17 mouse cellular contexts compared by ENCODE assay signal in the genomic region with DNA sequence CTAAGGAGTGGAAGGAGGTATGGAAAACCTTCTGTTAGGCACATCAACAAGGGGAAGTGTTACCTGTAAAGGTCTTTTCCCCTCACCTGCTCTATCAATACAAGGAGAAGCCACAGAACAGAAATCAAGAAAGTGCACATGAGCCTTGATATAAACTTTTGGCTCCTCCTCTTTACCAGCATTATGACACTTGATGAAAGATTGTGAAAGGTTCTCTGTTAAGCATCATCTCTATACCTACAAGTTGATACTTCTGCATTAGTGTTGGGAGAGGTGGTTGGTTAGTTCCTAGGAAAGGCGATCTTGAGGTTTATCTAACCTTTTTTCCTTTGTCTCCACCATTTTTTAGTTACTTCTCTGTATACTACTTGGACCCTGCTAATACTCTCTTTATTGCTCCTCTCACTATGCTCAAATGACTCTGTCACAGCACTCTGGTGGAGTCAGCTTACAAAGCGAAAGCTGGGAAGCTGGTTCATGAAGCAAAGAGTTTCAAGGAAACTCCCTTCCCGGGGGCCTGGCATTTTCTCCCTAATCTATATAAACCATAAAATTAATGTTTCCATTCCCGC. TPM values are rescaled to one million over a fixed set of nuclear protein-coding genes. Genes with fewer than 3 reads are reported as not detected.
DNase-seq lines count a peak whose midpoint lies in the region; ATAC-seq and TF ChIP-seq lines count a peak whose summit lies in the region.
"Not testable (repeated sequence)": the region's sequence is repeated elsewhere in the genome, so short reads cannot be mapped to it uniquely, and the experiment has no call there.
"Had no signal": no experiment of that assay in that cellular context is flagged by ENCODE, and none has a peak within 500 bp of the region (broad histone marks: within the 10 kb centered on the region; RNA-seq: fewer than 3 reads in every experiment).

No protein-coding gene starts in this region.

- no CpG with 5 or more reads among the region's 4 CpGs for WGBS in heart, embryonic 15.5 days
- WGBS in intestine, embryonic 14.5 days, result no CpG with 5 or more reads among the region's 4 CpGs
- WGBS in kidney, postnatal 0 days, result no CpG with 5 or more reads among the region's 4 CpGs
- no CpG with 5 or more reads among the region's 4 CpGs for WGBS in lung, embryonic 14.5 days
- no CpG with 5 or more reads among the region's 4 CpGs for WGBS in midbrain, postnatal 0 days
- no CpG with 5 or more reads among the region's 4 CpGs for WGBS in stomach, embryonic 15.5 days

- H3K4me2 ChIP-seq in heart, embryonic 15.5 days; intestine, embryonic 14.5 days (ENCODE audit: low read length); kidney, postnatal 0 days (ENCODE audit: low read length); lung, embryonic 14.5 days; midbrain, postnatal 0 days (ENCODE audit: low read depth, low read length, poor library complexity, severe bottlenecking); stomach, embryonic 15.5 days: not testable (repeated sequence)

- not testable (repeated sequence) for H3K4me3 ChIP-seq in heart, embryonic 15.5 days; intestine, embryonic 14.5 days (ENCODE audit: low read depth, low read length); kidney, postnatal 0 days (replicated peaks; ENCODE audit: low read depth, low read length); lung, embryonic 14.5 days (ENCODE audit: low read depth, low read length); midbrain, postnatal 0 days (ENCODE audit: low read depth, low read length); stomach, embryonic 15.5 days (replicated peaks)

- H3K27me3 ChIP-seq in heart, embryonic 15.5 days; intestine, embryonic 14.5 days (replicated peaks; ENCODE audit: control insufficient read depth, insufficient read depth, low read length); kidney, postnatal 0 days (ENCODE audit: insufficient read depth, low read length); lung, embryonic 14.5 days (ENCODE audit: insufficient read depth, low read length); midbrain, postnatal 0 days (ENCODE audit: insufficient read depth, low read length); stomach, embryonic 15.5 days (replicated peaks): not testable (repeated sequence)

- not testable (repeated sequence) for H3K4me1 ChIP-seq in heart, embryonic 15.5 days (replicated peaks); intestine, embryonic 14.5 days (replicated peaks; ENCODE audit: control insufficient read depth, insufficient read depth, low read length); kidney, postnatal 0 days (replicated peaks; ENCODE audit: insufficient read depth, low read length); lung, embryonic 14.5 days (ENCODE audit: insufficient read depth); midbrain, postnatal 0 days (ENCODE audit: insufficient read depth, low read length); stomach, embryonic 15.5 days

- H3K27ac ChIP-seq in heart, embryonic 15.5 days; intestine, embryonic 14.5 days (ENCODE audit: low read depth); kidney, postnatal 0 days; lung, embryonic 14.5 days (ENCODE audit: low read depth); midbrain, postnatal 0 days (ENCODE audit: low read depth, low read length); stomach, embryonic 15.5 days: not testable (repeated sequence)

- not testable (repeated sequence) for H3K9ac ChIP-seq in heart, embryonic 15.5 days; intestine, embryonic 14.5 days (ENCODE audit: low read length); kidney, postnatal 0 days (ENCODE audit: low read depth, low read length); lung, embryonic 14.5 days; midbrain, postnatal 0 days (replicated peaks; ENCODE audit: low read length, poor library complexity, severe bottlenecking); stomach, embryonic 15.5 days

- not testable (repeated sequence) for H3K36me3 ChIP-seq in heart, embryonic 15.5 days; intestine, embryonic 14.5 days (ENCODE audit: control insufficient read depth, insufficient read depth, low read length); kidney, postnatal 0 days (ENCODE audit: insufficient read depth, low read length); lung, embryonic 14.5 days (ENCODE audit: insufficient read depth); midbrain, postnatal 0 days (ENCODE audit: insufficient read depth, low read length); stomach, embryonic 15.5 days

- not testable (repeated sequence) for DNase-seq in intestine, embryonic 14.5 days (ENCODE audit: low spot score); kidney, postnatal 0 days (ENCODE audit: low spot score); lung, embryonic 14.5 days; midbrain, postnatal 0 days (ENCODE audit: low spot score)

- peak; percentile 7; the same call in 1 of the 2 replicates for ATAC-seq in erythroblast, adult 5-6 weeks (replicated peaks; ENCODE audit: low FRiP score, poor library complexity, severe bottlenecking)
- peak; percentile 31; the same call in 1 of the 2 replicates for ATAC-seq in heart, embryonic 15.5 days (replicated peaks; ENCODE audit: insufficient number of reproducible peaks, insufficient read depth, low FRiP score, low read depth)
- peak; percentile 61 for ATAC-seq in intestine, embryonic 14.5 days (replicated peaks; ENCODE audit: low FRiP score, low TSS enrichment, low read depth)
- peak; percentile 47; the same call in 1 of the 2 replicates for ATAC-seq in kidney, postnatal 0 days (replicated peaks; ENCODE audit: low FRiP score, low read depth)
- peak; percentile 24; the same call in 1 of the 2 replicates for ATAC-seq in lung, embryonic 14.5 days (ENCODE audit: insufficient read depth)
- ATAC-seq in midbrain, postnatal 0 days (ENCODE audit: low FRiP score), result 0 out of 2 replicates have a peak, but pooled peaks have one; percentile 28
- ATAC-seq in stomach, embryonic 15.5 days (ENCODE audit: insufficient read depth, low FRiP score, low read depth), result peak; percentile 58

- H3K9me3 ChIP-seq in heart, embryonic 15.5 days (replicated peaks); intestine, embryonic 14.5 days (ENCODE audit: control insufficient read depth, low read length); kidney, postnatal 0 days (replicated peaks; ENCODE audit: low read length); lung, embryonic 14.5 days (ENCODE audit: low read depth, low read length); midbrain, postnatal 0 days (ENCODE audit: low read length); stomach, embryonic 15.5 days: not testable (repeated sequence)

- TF ChIP-seq CTCF in kidney, postnatal 0 days (IDR thresholded peaks at IDR 0.05; ENCODE audit: low read depth); lung, embryonic 14.5 days (IDR thresholded peaks at IDR 0.05; ENCODE audit: low read depth); midbrain, postnatal 0 days (IDR thresholded peaks at IDR 0.05): not testable (repeated sequence)

RNA-seq across cellular contexts. Expression of gene Sprr2a3, which starts 13.7 kb away (rescaled TPM):
- not detected in 2 replicates for total RNA-seq in erythroblast, adult 5-6 weeks (2015; ENCODE audit: low replicate concordance)
- not detected in 2 replicates for total RNA-seq in erythroblast, adult 5-6 weeks (2017; ENCODE audit: low replicate concordance)
- 0.64 and 2.6 TPM in 2 replicates for polyA plus RNA-seq in heart, embryonic 15.5 days (2015; fragmentation: Nextera tagmentation; extraction: Ambion mirVana)
- 3.8 and 6.4 TPM in 2 replicates for polyA plus RNA-seq in intestine, embryonic 14.5 days (2014; fragmentation: Nextera tagmentation; extraction: Ambion mirVana)
- polyA plus RNA-seq in kidney, postnatal 0 days (2015; fragmentation: Nextera tagmentation; extraction: Ambion mirVana), result 1.2 and 6.0 TPM in 2 replicates
- polyA plus RNA-seq in lung, embryonic 14.5 days (2014; fragmentation: Nextera tagmentation; extraction: Ambion mirVana), result not detected in 2 replicates
- total RNA-seq in midbrain, postnatal 0 days (2014; rRNA removed), result not detected in 2 replicates
- polyA plus RNA-seq in midbrain, postnatal 0 days (2015; fragmentation: Nextera tagmentation; extraction: Ambion mirVana), result not detected in 2 replicates
- 44.5 and 82.4 TPM in 2 replicates for polyA plus RNA-seq in stomach, embryonic 15.5 days (2015; fragmentation: Nextera tagmentation; extraction: Ambion mirVana)
- total RNA-seq: adrenal gland, postnatal 25 days; gastrocnemius, postnatal 10 days; left cerebral cortex, adult 18-20 months; left cerebral cortex, postnatal 36 days had no signal
- polyA plus RNA-seq: forebrain, embryonic 12.5 days; hindbrain, embryonic 12.5 days; liver, embryonic 13.5 days; lung, postnatal 0 days; midbrain, embryonic 16.5 days had no signal

RNA-seq across cellular contexts. Expression of gene Sprr2b, which starts 44.9 kb away (rescaled TPM):
- total RNA-seq in erythroblast, adult 5-6 weeks (2015; ENCODE audit: low replicate concordance), result not detected in 2 replicates
- total RNA-seq in erythroblast, adult 5-6 weeks (2017; ENCODE audit: low replicate concordance), result not detected in 2 replicates
- polyA plus RNA-seq in heart, embryonic 15.5 days (2015; fragmentation: Nextera tagmentation; extraction: Ambion mirVana), result not detected in 2 replicates
- not detected in 2 replicates for polyA plus RNA-seq in intestine, embryonic 14.5 days (2014; fragmentation: Nextera tagmentation; extraction: Ambion mirVana)
- not detected in 2 replicates for polyA plus RNA-seq in kidney, postnatal 0 days (2015; fragmentation: Nextera tagmentation; extraction: Ambion mirVana)
- polyA plus RNA-seq in lung, embryonic 14.5 days (2014; fragmentation: Nextera tagmentation; extraction: Ambion mirVana), result not detected in 2 replicates
- total RNA-seq in midbrain, postnatal 0 days (2014; rRNA removed), result not detected in 2 replicates
- polyA plus RNA-seq in midbrain, postnatal 0 days (2015; fragmentation: Nextera tagmentation; extraction: Ambion mirVana), result not detected in 2 replicates
- 0.23 TPM in 1 of 2 replicates, not detected in the other for polyA plus RNA-seq in stomach, embryonic 15.5 days (2015; fragmentation: Nextera tagmentation; extraction: Ambion mirVana)
- total RNA-seq: adrenal gland, postnatal 25 days; gastrocnemius, postnatal 10 days; left cerebral cortex, adult 18-20 months; left cerebral cortex, postnatal 36 days had no signal
- polyA plus RNA-seq: forebrain, embryonic 12.5 days; liver, embryonic 13.5 days; lung, postnatal 0 days; midbrain, embryonic 16.5 days; small intestine, adult 2 months had no signal

RNA-seq across cellular contexts. Expression of gene Sprr2a2, which starts 55.8 kb away (rescaled TPM):
- total RNA-seq in erythroblast, adult 5-6 weeks (2015; ENCODE audit: low replicate concordance), result 0.58 TPM in 1 of 2 replicates, not detected in the other
- 0.56 and 0.85 TPM in 2 replicates for total RNA-seq in erythroblast, adult 5-6 weeks (2017; ENCODE audit: low replicate concordance)
- polyA plus RNA-seq in heart, embryonic 15.5 days (2015; fragmentation: Nextera tagmentation; extraction: Ambion mirVana), result 6.6 and 35.7 TPM in 2 replicates
- 30.5 and 45.1 TPM in 2 replicates for polyA plus RNA-seq in intestine, embryonic 14.5 days (2014; fragmentation: Nextera tagmentation; extraction: Ambion mirVana)
- polyA plus RNA-seq in kidney, postnatal 0 days (2015; fragmentation: Nextera tagmentation; extraction: Ambion mirVana), result 9.6 and 27.3 TPM in 2 replicates
- polyA plus RNA-seq in lung, embryonic 14.5 days (2014; fragmentation: Nextera tagmentation; extraction: Ambion mirVana), result 1.0 and 1.3 TPM in 2 replicates
- 0.55 TPM in 1 of 2 replicates, not detected in the other for total RNA-seq in midbrain, postnatal 0 days (2014; rRNA removed)
- not detected in 2 replicates for polyA plus RNA-seq in midbrain, postnatal 0 days (2015; fragmentation: Nextera tagmentation; extraction: Ambion mirVana)
- 541 and 1,085 TPM in 2 replicates for polyA plus RNA-seq in stomach, embryonic 15.5 days (2015; fragmentation: Nextera tagmentation; extraction: Ambion mirVana)
- total RNA-seq: adrenal gland, postnatal 25 days; gastrocnemius, postnatal 10 days; left cerebral cortex, adult 18-20 months; left cerebral cortex, postnatal 36 days had no signal
- polyA plus RNA-seq: forebrain, embryonic 12.5 days had no signal

RNA-seq across cellular contexts. Expression of gene Sprr2a1, which starts 55.9 kb away (rescaled TPM):
- total RNA-seq in erythroblast, adult 5-6 weeks (2015; ENCODE audit: low replicate concordance), result not detected in 2 replicates
- total RNA-seq in erythroblast, adult 5-6 weeks (2017; ENCODE audit: low replicate concordance), result not detected in 2 replicates
- 0.20 and 0.56 TPM in 2 replicates for polyA plus RNA-seq in heart, embryonic 15.5 days (2015; fragmentation: Nextera tagmentation; extraction: Ambion mirVana)
- 0.66 and 0.74 TPM in 2 replicates for polyA plus RNA-seq in intestine, embryonic 14.5 days (2014; fragmentation: Nextera tagmentation; extraction: Ambion mirVana)
- 0.05 and 0.50 TPM in 2 replicates for polyA plus RNA-seq in kidney, postnatal 0 days (2015; fragmentation: Nextera tagmentation; extraction: Ambion mirVana)
- not detected in 2 replicates for polyA plus RNA-seq in lung, embryonic 14.5 days (2014; fragmentation: Nextera tagmentation; extraction: Ambion mirVana)
- total RNA-seq in midbrain, postnatal 0 days (2014; rRNA removed), result not detected in 2 replicates
- polyA plus RNA-seq in midbrain, postnatal 0 days (2015; fragmentation: Nextera tagmentation; extraction: Ambion mirVana), result not detected in 2 replicates
- 9.5 and 12.7 TPM in 2 replicates for polyA plus RNA-seq in stomach, embryonic 15.5 days (2015; fragmentation: Nextera tagmentation; extraction: Ambion mirVana)
- total RNA-seq: adrenal gland, postnatal 25 days; gastrocnemius, postnatal 10 days; left cerebral cortex, adult 18-20 months; left cerebral cortex, postnatal 36 days had no signal
- polyA plus RNA-seq: forebrain, embryonic 12.5 days; hindbrain, embryonic 12.5 days; liver, embryonic 13.5 days; midbrain, embryonic 16.5 days had no signal

Comparison
In these comparisons a context has a peak if more than half of its experiments do, and no peak if none do; other contexts are left out.
1. ATAC-seq: peak in every context shown above with its lines; median percentile 61 in intestine, embryonic 14.5 days; 58 in stomach, embryonic 15.5 days; 47 in kidney, postnatal 0 days; 31 in heart, embryonic 15.5 days; 28 in midbrain, postnatal 0 days; 24 in lung, embryonic 14.5 days; 7 in erythroblast, adult 5-6 weeks.
2. RNA of gene Sprr2a2, which starts 55.8 kb away (polyA plus RNA-seq): 541 to 1,085 TPM in stomach, embryonic 15.5 days; 30.5 to 45.1 TPM in intestine, embryonic 14.5 days, 9.6 to 27.3 TPM in kidney, postnatal 0 days, 6.6 to 35.7 TPM in heart, embryonic 15.5 days, 1.0 to 1.3 TPM in lung, embryonic 14.5 days and not detected in midbrain, postnatal 0 days; every median in the first group is over 10 times any median in the second.